Mouse (Mus musculus): ENCODE results near the gene Dst. TPM values are rescaled to one million over a fixed set of nuclear protein-coding genes. Genes with fewer than 3 reads are reported as not detected.

Dst gene
- polyA plus RNA-seq, 1 experiment from 2014 or later = 15.6 TPM

- DNase-seq (no peak), ATAC-seq (ENCODE audit: insufficient read depth) (no peak)
- Histone ChIP-seq H3K4me2 (no peak overlapping the region), H3K27ac (ENCODE audit: low read depth) (no peak overlapping the region), H3K27me3 (ENCODE audit: insufficient read depth, low read length) (no peaks in the 10 kb centered on the region), H3K36me3 (ENCODE audit: insufficient read depth) (no peaks in the 10 kb centered on the region), H3K9ac (no peak overlapping the region), H3K9me3 (ENCODE audit: low read depth, low read length) (no peaks in the 10 kb centered on the region), H3K4me1 (ENCODE audit: insufficient read depth) (no peaks in the 10 kb centered on the region), H3K4me3 (ENCODE audit: low read depth, low read length) (no peak overlapping the region)
- WGBS = 85% methylated on average over 6 of the region's 6 CpGs
- no peak for TF ChIP-seq CTCF (IDR thresholded peaks at IDR 0.05; ENCODE audit: low read depth)
Measured at GRCm38 (mm10) chr1:34020599-34020998, 112.6 kb downstream of the Dst start.

DNA sequence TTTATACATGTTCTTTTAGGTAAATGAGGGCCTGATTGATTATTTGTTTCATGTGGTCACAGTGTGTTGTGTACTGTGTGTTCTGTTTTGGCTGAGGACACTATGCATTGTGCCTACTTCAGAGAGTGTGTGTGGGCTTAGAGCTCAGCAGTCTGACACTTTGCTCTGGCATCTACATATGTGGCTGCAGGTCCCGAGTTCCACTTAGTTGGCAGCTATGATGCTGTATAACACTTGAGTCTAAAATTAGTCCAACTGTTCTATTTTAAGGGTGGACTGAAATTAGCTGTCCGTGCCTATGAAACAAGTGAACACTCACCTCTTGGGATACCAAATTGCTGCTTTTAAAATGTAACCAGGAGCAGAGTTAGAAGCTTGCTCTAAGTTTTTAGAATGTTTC is 113.5 kb downstream of the Dst start:
- ATAC-seq (ENCODE audit: insufficient read depth) = no peak
- DNase-seq = no peak
- Histone ChIP-seq H3K4me2 (no peak overlapping the region), H3K9ac (no peak overlapping the region), H3K4me1 (ENCODE audit: insufficient read depth) (no peaks in the 10 kb centered on the region), H3K4me3 (ENCODE audit: low read depth, low read length) (no peak overlapping the region), H3K27me3 (ENCODE audit: insufficient read depth, low read length) (no peaks in the 10 kb centered on the region), H3K27ac (ENCODE audit: low read depth) (no peak overlapping the region; the same call in 1 of the 2 replicates), H3K9me3 (ENCODE audit: low read depth, low read length) (no peaks in the 10 kb centered on the region), H3K36me3 (ENCODE audit: insufficient read depth) (no peaks in the 10 kb centered on the region)
- no peak for TF ChIP-seq CTCF (IDR thresholded peaks at IDR 0.05; ENCODE audit: low read depth)
- WGBS = 63% methylated on average over 2 of the region's 2 CpGs

GRCm38 (mm10) chr1:34023154-34023553 is 115.1 kb downstream of the Dst start:
- Histone ChIP-seq H3K27me3 (ENCODE audit: insufficient read depth, low read length) (no peaks in the 10 kb centered on the region), H3K4me3 (ENCODE audit: low read depth, low read length) (no peak overlapping the region), H3K27ac (ENCODE audit: low read depth) (no peak overlapping the region), H3K9ac (no peak overlapping the region), H3K4me1 (ENCODE audit: insufficient read depth) (no peaks in the 10 kb centered on the region), H3K9me3 (ENCODE audit: low read depth, low read length) (no peaks in the 10 kb centered on the region), H3K4me2 (no peak overlapping the region), H3K36me3 (ENCODE audit: insufficient read depth) (no peaks in the 10 kb centered on the region)
- no peak for DNase-seq
- no peak for ATAC-seq (ENCODE audit: insufficient read depth)
- no peak for TF ChIP-seq CTCF (IDR thresholded peaks at IDR 0.05; ENCODE audit: low read depth)
- 76% methylated on average over 9 of the region's 9 CpGs for WGBS

DNA sequence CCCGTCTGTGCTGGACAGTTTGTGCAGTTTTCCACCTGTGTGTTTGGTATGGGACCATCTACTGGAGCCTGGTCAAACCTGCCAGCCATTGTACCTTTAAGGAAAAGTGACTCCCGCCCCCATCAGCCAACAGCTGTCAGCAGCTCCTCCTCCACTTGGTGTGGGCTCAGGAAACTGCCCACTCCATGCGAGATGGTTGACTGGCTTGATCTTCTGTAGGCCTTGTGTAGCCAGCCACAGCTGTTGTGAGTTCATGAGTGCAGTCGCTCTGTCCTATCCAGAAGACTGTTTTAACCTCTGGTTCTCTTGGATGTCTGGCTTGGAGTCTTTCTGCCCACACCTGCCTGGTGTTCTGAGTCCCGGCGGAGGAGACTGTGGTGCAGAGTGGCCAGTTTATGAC is 117.9 kb downstream of the Dst start:
- Histone ChIP-seq H3K27me3 (ENCODE audit: insufficient read depth, low read length) (no peaks in the 10 kb centered on the region), H3K9ac (no peak overlapping the region), H3K36me3 (ENCODE audit: insufficient read depth) (no peaks in the 10 kb centered on the region), H3K4me1 (ENCODE audit: insufficient read depth) (no peaks in the 10 kb centered on the region), H3K4me3 (ENCODE audit: low read depth, low read length) (no peak overlapping the region), H3K9me3 (ENCODE audit: low read depth, low read length) (no peaks in the 10 kb centered on the region), H3K27ac (ENCODE audit: low read depth) (no peak overlapping the region), H3K4me2 (no peak overlapping the region)
- DNase-seq (no peak), ATAC-seq (ENCODE audit: insufficient read depth) (no peak)
- TF ChIP-seq CTCF (IDR thresholded peaks at IDR 0.05; ENCODE audit: low read depth) = no peak
- WGBS = 75% methylated on average over 6 of the region's 6 CpGs

DNA sequence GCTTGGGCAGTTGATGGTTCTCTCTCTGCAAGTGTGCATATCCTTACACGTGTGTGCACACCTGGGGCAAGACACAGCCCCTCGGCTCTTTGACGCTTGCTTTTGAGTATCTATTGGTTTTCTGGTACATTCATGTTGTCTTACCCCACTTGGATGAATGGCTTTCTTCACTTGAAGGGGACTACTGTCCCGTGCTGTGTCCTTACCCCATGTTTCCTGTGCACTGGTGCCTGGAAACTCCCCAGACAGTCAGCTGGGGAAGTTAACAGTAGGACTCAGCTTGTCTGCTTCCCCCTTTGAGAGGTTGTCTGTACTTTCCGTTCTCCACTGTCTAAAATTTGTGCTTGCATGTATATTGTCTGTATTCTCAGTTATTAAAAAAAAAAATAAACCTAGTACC is 120.7 kb downstream of the Dst start:
- TF ChIP-seq CTCF (IDR thresholded peaks at IDR 0.05; ENCODE audit: low read depth) = no peak
- ATAC-seq (ENCODE audit: insufficient read depth) (no peak), DNase-seq (no peak)
- Histone ChIP-seq H3K4me1 (ENCODE audit: insufficient read depth) (no peaks in the 10 kb centered on the region), H3K4me3 (ENCODE audit: low read depth, low read length) (no peak overlapping the region), H3K9me3 (ENCODE audit: low read depth, low read length) (no peaks in the 10 kb centered on the region), H3K36me3 (ENCODE audit: insufficient read depth) (no peaks in the 10 kb centered on the region), H3K27me3 (ENCODE audit: insufficient read depth, low read length) (no peaks in the 10 kb centered on the region), H3K4me2 (no peak overlapping the region), H3K9ac (no peak overlapping the region), H3K27ac (ENCODE audit: low read depth) (no peak overlapping the region)
- WGBS = 56% methylated on average over 5 of the region's 5 CpGs

DNA sequence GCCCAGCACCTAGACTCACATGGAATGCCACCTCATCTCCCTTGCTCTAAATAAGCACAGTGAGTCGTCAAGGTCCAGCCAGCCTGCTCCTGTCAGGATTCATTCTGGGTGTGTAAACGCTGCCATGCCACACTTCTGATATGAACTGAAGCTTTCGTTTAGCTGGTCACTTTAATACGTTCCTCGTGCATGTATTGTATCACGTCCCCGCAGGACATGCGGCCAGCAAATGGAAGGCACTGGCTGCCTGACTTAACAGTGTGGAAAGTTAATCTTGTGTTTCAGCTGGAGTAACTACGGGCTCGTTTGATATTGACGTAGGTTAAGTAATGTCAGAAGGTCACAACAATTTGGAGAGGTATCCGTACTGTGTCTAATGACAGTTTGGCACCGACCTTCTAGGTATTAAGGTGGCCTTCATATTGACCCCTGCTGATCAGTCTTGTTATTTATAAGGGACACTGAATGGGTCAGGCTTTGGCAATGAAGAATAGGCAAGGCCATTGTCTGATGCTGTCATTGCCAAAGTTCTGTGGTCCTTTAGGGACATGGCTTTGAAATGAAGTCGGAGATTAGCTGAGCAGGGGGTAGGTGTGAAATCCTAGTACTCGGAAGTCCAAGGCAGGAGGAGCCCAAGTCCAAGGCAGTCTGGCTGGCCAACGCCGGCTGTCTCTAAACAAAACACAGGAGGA is 122.5 kb downstream of the Dst start:
- Histone ChIP-seq H3K27me3 (ENCODE audit: insufficient read depth, low read length) (no peaks in the 10 kb centered on the region), H3K36me3 (ENCODE audit: insufficient read depth) (no peaks in the 10 kb centered on the region), H3K9ac (no peak overlapping the region), H3K4me1 (ENCODE audit: insufficient read depth) (no peaks in the 10 kb centered on the region), H3K9me3 (ENCODE audit: low read depth, low read length) (no peaks in the 10 kb centered on the region), H3K4me2 (no peak overlapping the region), H3K27ac (ENCODE audit: low read depth) (no peak overlapping the region), H3K4me3 (ENCODE audit: low read depth, low read length) (no peak overlapping the region)
- DNase-seq = no peak
- no peak for TF ChIP-seq CTCF (IDR thresholded peaks at IDR 0.05; ENCODE audit: low read depth)
- WGBS = 61% methylated on average over 17 of the region's 17 CpGs
- no peak for ATAC-seq (ENCODE audit: insufficient read depth)

DNA sequence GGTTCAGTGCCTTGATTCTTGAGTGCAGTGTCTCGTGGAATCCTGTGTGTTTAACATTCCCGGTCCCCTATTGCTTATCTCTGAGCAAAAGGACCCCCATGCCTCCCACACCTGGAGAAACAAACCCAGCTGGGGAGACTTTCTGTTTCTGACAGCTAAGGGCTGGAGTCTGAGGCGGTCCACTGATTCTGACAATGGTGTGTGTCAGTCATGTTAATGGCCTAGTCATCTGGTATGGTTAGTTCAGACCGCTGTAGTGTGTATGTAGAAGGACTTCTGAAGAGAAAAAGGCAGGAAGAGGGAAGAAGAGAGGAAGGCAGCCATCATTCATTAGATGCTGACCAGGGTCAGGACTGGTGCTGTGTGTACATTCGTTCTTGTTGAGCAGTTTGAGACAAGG is 125.0 kb downstream of the Dst start:
- Histone ChIP-seq H3K9me3 (ENCODE audit: low read depth, low read length) (no peaks in the 10 kb centered on the region), H3K27me3 (ENCODE audit: insufficient read depth, low read length) (no peaks in the 10 kb centered on the region), H3K4me2 (no peak overlapping the region), H3K9ac (no peak overlapping the region), H3K27ac (ENCODE audit: low read depth) (no peak overlapping the region), H3K36me3 (ENCODE audit: insufficient read depth) (no peaks in the 10 kb centered on the region), H3K4me1 (ENCODE audit: insufficient read depth) (no peaks in the 10 kb centered on the region), H3K4me3 (ENCODE audit: low read depth, low read length) (no peak overlapping the region)
- DNase-seq (no peak), ATAC-seq (ENCODE audit: insufficient read depth) (no peak)
- 22% methylated on average over 5 of the region's 5 CpGs for WGBS
- no peak for TF ChIP-seq CTCF (IDR thresholded peaks at IDR 0.05; ENCODE audit: low read depth)
